In the genomic region with DNA sequence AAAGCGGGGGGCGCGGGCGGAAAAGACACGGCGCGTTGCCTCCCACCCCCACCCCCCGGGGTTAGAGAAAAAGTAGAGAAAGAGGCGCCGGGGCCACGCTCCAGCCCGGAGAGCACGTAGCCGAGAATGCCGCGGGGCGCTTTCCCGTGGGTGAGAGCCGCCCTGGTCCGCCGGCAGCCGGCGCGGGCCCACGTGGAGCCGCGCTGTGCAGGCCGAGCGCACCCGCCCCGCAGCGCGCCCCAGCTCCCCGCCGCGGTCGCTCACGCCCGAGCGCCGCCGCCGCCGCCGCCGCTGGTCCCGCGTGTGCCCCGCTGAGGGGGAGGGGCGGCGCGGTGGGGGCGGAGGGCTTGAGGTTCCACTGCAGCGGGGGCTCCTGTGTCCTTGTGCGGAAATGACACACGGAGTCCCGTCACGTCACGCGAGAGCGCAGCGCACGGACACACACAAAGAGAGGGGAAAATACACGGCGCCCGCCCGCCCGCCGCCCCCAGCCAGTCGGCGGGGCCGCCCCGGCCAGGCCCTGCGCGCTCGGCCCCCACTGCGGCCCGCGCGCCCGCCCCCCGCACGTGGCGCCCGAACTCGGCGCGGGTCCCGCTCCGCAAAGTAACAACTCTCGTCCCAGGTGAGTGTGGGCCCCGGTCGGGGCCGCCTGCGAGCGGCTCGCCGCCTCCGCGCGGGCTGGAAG, we compare ENCODE assay signal across 8 mouse cellular contexts. TPM values are rescaled to one million over a fixed set of nuclear protein-coding genes. Genes with fewer than 3 reads are reported as not detected.
DNase-seq lines count a peak whose midpoint lies in the region; ATAC-seq and TF ChIP-seq lines count a peak whose summit lies in the region.

A gene (plus strand): TSS at position 81 of the 685 bp plus-strand sequence.

- H3K27me3 ChIP-seq in embryonic facial prominence, embryonic 11.5 days (ENCODE audit: control insufficient read depth, insufficient read depth, low read length), result no peaks in the 10 kb centered on the region
- no peaks in the 10 kb centered on the region for H3K27me3 ChIP-seq in heart, embryonic 10.5 days (ENCODE audit: insufficient read depth, poor library complexity, severe bottlenecking)
- no peaks in the 10 kb centered on the region for H3K27me3 ChIP-seq in kidney, embryonic 16.5 days (ENCODE audit: insufficient read depth, low read length)
- no peaks in the 10 kb centered on the region for H3K27me3 ChIP-seq in liver, embryonic 11.5 days (replicated peaks; ENCODE audit: control insufficient read depth, insufficient read depth, low read length)
- no peaks in the 10 kb centered on the region for H3K27me3 ChIP-seq in myocyte (ENCODE audit: control insufficient read depth, insufficient read depth, insufficient read length)
- H3K27me3 ChIP-seq in stomach, embryonic 16.5 days (ENCODE audit: control insufficient read depth, insufficient read depth, low read length), result no peaks in the 10 kb centered on the region

- DNase-seq in 3134 (ENCODE audit: extremely low read depth, insufficient read length, low spot score), result peak; percentile 22
- peak; percentile 42 for DNase-seq in adrenal gland, adult 8-10 months
- peak; percentile 67 for DNase-seq in embryonic facial prominence, embryonic 11.5 days (ENCODE audit: low spot score)
- no peak for DNase-seq in heart, embryonic 10.5 days (ENCODE audit: low spot score)
- peak; percentile 69 for DNase-seq in liver, embryonic 11.5 days (ENCODE audit: low spot score)

- peak; percentile 40 for ATAC-seq in embryonic facial prominence, embryonic 11.5 days (replicated peaks; ENCODE audit: insufficient number of reproducible peaks, low FRiP score, low TSS enrichment, low read depth)
- ATAC-seq in kidney, embryonic 16.5 days (ENCODE audit: low FRiP score, low TSS enrichment), result peak; percentile 55
- ATAC-seq in liver, embryonic 11.5 days (replicated peaks; ENCODE audit: low FRiP score), result peak; percentile 32
- ATAC-seq in stomach, embryonic 16.5 days (ENCODE audit: insufficient read depth, low FRiP score), result peak; percentile 71

- H3K4me3 ChIP-seq in embryonic facial prominence, embryonic 11.5 days (ENCODE audit: low read depth, low read length), result peak within 1 kb of the TSS; percentile 89
- H3K4me3 ChIP-seq in heart, embryonic 10.5 days, result peak within 1 kb of the TSS; percentile 89
- peak within 1 kb of the TSS; percentile 80 for H3K4me3 ChIP-seq in kidney, embryonic 16.5 days (ENCODE audit: low read length)
- peak within 1 kb of the TSS; percentile 79 for H3K4me3 ChIP-seq in liver, embryonic 11.5 days (ENCODE audit: low read depth, low read length)
- H3K4me3 ChIP-seq in myocyte, result peak within 1 kb of the TSS; percentile 44
- peak within 1 kb of the TSS; percentile 70 for H3K4me3 ChIP-seq in stomach, embryonic 16.5 days (replicated peaks; ENCODE audit: low read length)

- peak within 1 kb of the TSS; percentile 99 for H3K9ac ChIP-seq in embryonic facial prominence, embryonic 11.5 days (replicated peaks; ENCODE audit: low read length)
- H3K9ac ChIP-seq in kidney, embryonic 16.5 days (replicated peaks; ENCODE audit: low read length), result peak within 1 kb of the TSS; percentile 98
- peak within 1 kb of the TSS; percentile 93 for H3K9ac ChIP-seq in liver, embryonic 11.5 days (ENCODE audit: low read depth, low read length)
- H3K9ac ChIP-seq in stomach, embryonic 16.5 days (ENCODE audit: low read length), result peak within 1 kb of the TSS; percentile 94

- H3K4me2 ChIP-seq in embryonic facial prominence, embryonic 11.5 days (ENCODE audit: low read depth, low read length), result peak within 1 kb of the TSS; percentile 94
- peak within 1 kb of the TSS; percentile 88 for H3K4me2 ChIP-seq in kidney, embryonic 16.5 days (replicated peaks; ENCODE audit: low read depth, low read length)
- peak within 1 kb of the TSS; percentile 97 for H3K4me2 ChIP-seq in liver, embryonic 11.5 days
- H3K4me2 ChIP-seq in myocyte (ENCODE audit: low read depth), result peak within 1 kb of the TSS; percentile 69
- H3K4me2 ChIP-seq in stomach, embryonic 16.5 days (ENCODE audit: low read depth, low read length), result peak within 1 kb of the TSS; percentile 76

- H3ac ChIP-seq in myocyte (ENCODE audit: control insufficient read depth, insufficient read length), result peak within 1 kb of the TSS; percentile 67

- H3K9me3 ChIP-seq in embryonic facial prominence, embryonic 11.5 days (replicated peaks; ENCODE audit: control insufficient read depth, low read length), result no peaks in the 10 kb centered on the region
- H3K9me3 ChIP-seq in heart, embryonic 10.5 days, result no peaks in the 10 kb centered on the region
- no peaks in the 10 kb centered on the region for H3K9me3 ChIP-seq in kidney, embryonic 16.5 days (ENCODE audit: low read length)
- H3K9me3 ChIP-seq in liver, embryonic 11.5 days (ENCODE audit: control insufficient read depth, low read length), result no peaks in the 10 kb centered on the region
- H3K9me3 ChIP-seq in stomach, embryonic 16.5 days (replicated peaks; ENCODE audit: control insufficient read depth, low read length), result no peaks in the 10 kb centered on the region

- peaks cover 17% of the 10 kb centered on the region for H3K79me2 ChIP-seq in myocyte (ENCODE audit: control insufficient read depth, insufficient read depth)

- whole genome bisulfite sequencing in embryonic facial prominence, embryonic 11.5 days, result under 1% methylated on average over 52 of the region's 101 CpGs
- WGBS in heart, embryonic 10.5 days, result under 1% methylated on average over 82 of the region's 101 CpGs
- under 1% methylated on average over 33 of the region's 101 CpGs for WGBS in kidney, embryonic 16.5 days
- under 1% methylated on average over 83 of the region's 101 CpGs for WGBS in liver, embryonic 11.5 days
- under 1% methylated on average over 80 of the region's 101 CpGs for WGBS in stomach, embryonic 16.5 days

- peak within 1 kb of the TSS; percentile 98 for H3K27ac ChIP-seq in embryonic facial prominence, embryonic 11.5 days (replicated peaks; ENCODE audit: low read depth, low read length)
- peak within 1 kb of the TSS; percentile 99 for H3K27ac ChIP-seq in heart, embryonic 10.5 days
- H3K27ac ChIP-seq in kidney, embryonic 16.5 days (ENCODE audit: low read length), result peak within 1 kb of the TSS; percentile 98
- peak within 1 kb of the TSS; percentile 96 for H3K27ac ChIP-seq in liver, embryonic 11.5 days (ENCODE audit: low read depth, low read length)
- peak within 1 kb of the TSS; percentile 96 for H3K27ac ChIP-seq in stomach, embryonic 16.5 days (ENCODE audit: low read length)

- H3K4me1 ChIP-seq in embryonic facial prominence, embryonic 11.5 days (ENCODE audit: control insufficient read depth, insufficient read depth, low read length), result no peaks in the 10 kb centered on the region; the same call in 1 of the 2 replicates
- peaks cover 44% of the 10 kb centered on the region for H3K4me1 ChIP-seq in heart, embryonic 10.5 days
- H3K4me1 ChIP-seq in kidney, embryonic 16.5 days (ENCODE audit: insufficient read depth, low read length), result peaks cover 35% of the 10 kb centered on the region
- H3K4me1 ChIP-seq in liver, embryonic 11.5 days (replicated peaks; ENCODE audit: control insufficient read depth, insufficient read depth, low read length), result peaks cover 34% of the 10 kb centered on the region
- H3K4me1 ChIP-seq in stomach, embryonic 16.5 days (ENCODE audit: control insufficient read depth, insufficient read depth, low read length), result peaks cover 21% of the 10 kb centered on the region

- no peaks in the 10 kb centered on the region for H3K36me3 ChIP-seq in embryonic facial prominence, embryonic 11.5 days (replicated peaks; ENCODE audit: control insufficient read depth, insufficient read depth, low read depth, low read length)
- no peaks in the 10 kb centered on the region for H3K36me3 ChIP-seq in heart, embryonic 10.5 days
- H3K36me3 ChIP-seq in kidney, embryonic 16.5 days (ENCODE audit: insufficient read depth, low read length), result no peaks in the 10 kb centered on the region
- no peaks in the 10 kb centered on the region for H3K36me3 ChIP-seq in liver, embryonic 11.5 days (ENCODE audit: control insufficient read depth, insufficient read depth, low read length)
- H3K36me3 ChIP-seq in myocyte (ENCODE audit: control insufficient read depth, insufficient read depth), result no peaks in the 10 kb centered on the region
- H3K36me3 ChIP-seq in stomach, embryonic 16.5 days (ENCODE audit: control insufficient read depth, insufficient read depth, low read length), result no peaks in the 10 kb centered on the region

- peak; percentile 35 for TF ChIP-seq POLR2A in myocyte (IDR thresholded peaks at IDR 0.05; ENCODE audit: insufficient read length, low read depth)

TF ChIP-seq in myocyte, 11 proteins besides CTCF, POLR2A, EP300 and RAD21:
- TF ChIP-seq MYOD1 (IDR thresholded peaks at IDR 0.05; ENCODE audit: control insufficient read depth in 1 of 3, insufficient read length in 2 of 3, low read depth in 2 of 3) (no peak), E2F4 (IDR thresholded peaks at IDR 0.05; ENCODE audit: insufficient read depth) (no peak), TCF12 (IDR thresholded peaks at IDR 0.05; ENCODE audit: insufficient read depth, poor library complexity, severe bottlenecking) (no peak), REST (IDR thresholded peaks at IDR 0.05; ENCODE audit: insufficient read depth, insufficient read length) (no peak), CEBPB (IDR thresholded peaks at IDR 0.05; ENCODE audit: insufficient read depth, poor library complexity, severe bottlenecking) (no peak), POLR2AphosphoS2 (IDR thresholded peaks at IDR 0.05; ENCODE audit: insufficient read length, low read depth) (no peak), TCF3 (IDR thresholded peaks at IDR 0.05; ENCODE audit: insufficient read length, low read depth) (no peak), USF1 (IDR thresholded peaks at IDR 0.05; ENCODE audit: low read depth) (no peak), MAX (IDR thresholded peaks at IDR 0.05; ENCODE audit: low read depth) (no peak), SRF (IDR thresholded peaks at IDR 0.05; ENCODE audit: control insufficient read depth, insufficient read length, low read depth) (no peak), MYOG (IDR thresholded peaks at IDR 0.05; ENCODE audit: control insufficient read depth in 1 of 3, insufficient read depth in 1 of 3, insufficient read length in 2 of 3, low read depth in 2 of 3) (no peak)

RNA-seq across cellular contexts. Expression of the gene that starts here (rescaled TPM):
- total RNA-seq in adrenal gland, adult 8-10 months (2022), result 1 to 10 TPM; 6.1 to 6.9 (median 6.4) TPM
- polyA plus RNA-seq in embryonic facial prominence, embryonic 11.5 days (2014; fragmentation: Nextera tagmentation; extraction: Ambion mirVana), result 6.9 and 7.1 TPM in 2 replicates
- 5.4 and 5.8 TPM in 2 replicates for polyA plus RNA-seq in heart, embryonic 10.5 days (2016; fragmentation: Nextera tagmentation; extraction: Ambion mirVana)
- 4.1 and 6.8 TPM in 2 replicates for polyA plus RNA-seq in kidney, embryonic 16.5 days (2015; fragmentation: Nextera tagmentation; extraction: Ambion mirVana)
- polyA plus RNA-seq in liver, embryonic 11.5 days (2014; fragmentation: Nextera tagmentation; extraction: Ambion mirVana), result 7.2 TPM in 2 replicates
- polyA plus RNA-seq in myocyte (2012; fragmentation: generic; extraction: Trizol), result 3.0 TPM
- polyA plus RNA-seq in stomach, embryonic 16.5 days (2015; fragmentation: Nextera tagmentation; extraction: Ambion mirVana), result 1.8 and 2.5 TPM in 2 replicates
